16 mouse cellular contexts compared by ENCODE assay signal in the genomic region with DNA sequence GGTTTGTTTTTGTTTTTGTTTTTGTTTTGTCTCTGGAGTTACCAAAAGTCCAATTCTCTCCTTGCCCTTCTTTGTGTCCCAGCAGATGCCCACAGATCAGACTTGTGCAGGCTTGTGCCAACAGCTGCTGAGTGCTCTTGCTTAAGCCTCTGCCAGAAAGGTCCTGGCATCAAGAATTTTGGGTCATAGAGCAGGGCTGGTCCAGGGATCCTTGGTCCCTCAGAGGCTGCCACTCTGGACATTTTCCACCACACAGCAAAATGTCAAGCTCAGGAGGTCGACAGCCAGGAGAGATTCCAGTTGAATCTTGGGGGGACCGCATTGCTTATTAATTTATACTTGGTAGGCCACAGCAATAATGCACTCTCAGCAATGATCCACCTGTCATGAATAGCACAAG.
"Had no signal": no experiment of that assay in that cellular context is flagged by ENCODE, and none has a peak within 500 bp of the region (broad histone marks: within the 10 kb centered on the region; RNA-seq: fewer than 3 reads in every experiment).

No protein-coding gene starts in this region.

- DNase-seq: kidney, postnatal 36 days; layer of hippocampus, adult 9-11 months; layer of hippocampus, postnatal 36 days; liver; liver, embryonic 13.5 days; liver, postnatal 0 days; lung, postnatal 14 days; right cerebral cortex, adult 18-20 months; right cerebral cortex, postnatal 25 days; thymus, postnatal 4 days had no signal

- H3K27ac ChIP-seq: limb, embryonic 12.5 days; liver, embryonic 13.5 days; lung, embryonic 15.5 days; midbrain, embryonic 13.5 days; neural tube, embryonic 15.5 days; stomach, postnatal 0 days had no signal

- H3K4me2 ChIP-seq: limb, embryonic 12.5 days; liver, embryonic 13.5 days; lung, embryonic 15.5 days; midbrain, embryonic 13.5 days; neural tube, embryonic 15.5 days had no signal

- ATAC-seq: liver, postnatal 0 days; midbrain, embryonic 13.5 days had no signal

- H3K36me3 ChIP-seq: limb, embryonic 12.5 days; liver, embryonic 13.5 days; lung, embryonic 15.5 days; midbrain, embryonic 13.5 days; neural tube, embryonic 15.5 days had no signal

- H3K9ac ChIP-seq: limb, embryonic 12.5 days; liver, embryonic 13.5 days; liver, postnatal 0 days; lung, embryonic 15.5 days; midbrain, embryonic 13.5 days; neural tube, embryonic 15.5 days had no signal

- H3K4me3 ChIP-seq: limb, embryonic 12.5 days; liver, embryonic 13.5 days; lung, embryonic 15.5 days; midbrain, embryonic 13.5 days; myocyte; neural tube, embryonic 15.5 days had no signal

- H3K9me3 ChIP-seq: limb, embryonic 12.5 days; liver, embryonic 13.5 days; lung, embryonic 15.5 days; midbrain, embryonic 13.5 days; neural tube, embryonic 15.5 days had no signal

- H3K4me1 ChIP-seq: limb, embryonic 12.5 days; liver, embryonic 13.5 days; lung, embryonic 15.5 days; midbrain, embryonic 13.5 days; neural tube, embryonic 15.5 days had no signal

- H3K27me3 ChIP-seq: limb, embryonic 12.5 days; liver, embryonic 13.5 days; lung, embryonic 15.5 days; midbrain, embryonic 13.5 days; neural tube, embryonic 15.5 days had no signal
